Mouse (Mus musculus): ENCODE measurements at regions not wholly inside any gene's neighbourhood (a gene's known extent, or its start where the extent isn't known, plus 50 kb on each side); places are given as distances from the start of the nearest gene placed in this dataset.
A peak's percentile ranks its signal among the peaks of the same experiment; 100 is the strongest.

GRCm38 (mm10) chr11:19708821-19709220, 215.4 kb upstream of the Spred2 start:
- no peak for DNase-seq

- DNase-seq: no peak
Observed at GRCm38 (mm10) chr11:19709337-19709736, 214.8 kb upstream of the Spred2 start.

GRCm38 (mm10) chr11:19713091-19713490, 211.1 kb upstream of the Spred2 start:
- no peak for DNase-seq

- no peak for DNase-seq
Observed at GRCm38 (mm10) chr11:19713597-19713996, 210.6 kb upstream of the Spred2 start.

- DNase-seq: peak; percentile 2
Observed at GRCm38 (mm10) chr11:19714211-19714610, 210.0 kb upstream of the Spred2 start.

GRCm38 (mm10) chr11:19714888-19715595, 209.1 kb upstream of the Spred2 start:
- DNase-seq: no peak

GRCm38 (mm10) chr11:19718165-19718564, 206.0 kb upstream of the Spred2 start:
- no peak for DNase-seq

- DNase-seq: no peak
Observed at GRCm38 (mm10) chr11:19729031-19729430, 195.1 kb upstream of the Spred2 start.

- DNase-seq: no peak
Observed at GRCm38 (mm10) chr11:19730747-19731146, 193.4 kb upstream of the Spred2 start.

- DNase-seq: no peak
Observed at GRCm38 (mm10) chr11:19736076-19736475, 188.1 kb upstream of the Spred2 start.

- no peak for DNase-seq
Observed at GRCm38 (mm10) chr11:19736926-19737325, 187.2 kb upstream of the Spred2 start.

GRCm38 (mm10) chr11:19737331-19737730, 186.8 kb upstream of the Spred2 start:
- no peak for DNase-seq

- no peak for DNase-seq
Observed at GRCm38 (mm10) chr11:19737807-19738206, 186.4 kb upstream of the Spred2 start.

- no peak for DNase-seq
Observed at GRCm38 (mm10) chr11:19739527-19740151, 184.5 kb upstream of the Spred2 start.

GRCm38 (mm10) chr11:19740562-19740961, 183.6 kb upstream of the Spred2 start:
- no peak for DNase-seq

GRCm38 (mm10) chr11:19747097-19747972, 176.8 kb upstream of the Spred2 start:
- no peak for DNase-seq

- DNase-seq: no peak
Observed at GRCm38 (mm10) chr11:19747973-19748559, 176.1 kb upstream of the Spred2 start.

- no peak for DNase-seq
Observed at GRCm38 (mm10) chr11:19758892-19759291, 165.3 kb upstream of the Spred2 start.

GRCm38 (mm10) chr11:19760861-19761693, 163.1 kb upstream of the Spred2 start:
- peak; percentile 75 for DNase-seq

- DNase-seq: no peak
Observed at GRCm38 (mm10) chr11:19761694-19761976, 162.5 kb upstream of the Spred2 start.

GRCm38 (mm10) chr11:19767316-19767715, 156.9 kb upstream of the Spred2 start:
- no peak for DNase-seq

GRCm38 (mm10) chr11:19767871-19768270, 156.3 kb upstream of the Spred2 start:
- DNase-seq: no peak

- DNase-seq: no peak
Observed at GRCm38 (mm10) chr11:19768962-19769361, 155.2 kb upstream of the Spred2 start.

All from cerebellum, adult 9-10 months (tissue).